Mouse (Mus musculus) Patski (cell line): Measurements from ENCODE around the gene Gm5617. TPM values are rescaled to one million over a fixed set of nuclear protein-coding genes. Genes with fewer than 3 reads are reported as not detected.
"Not testable (repeated sequence)": the region's sequence is repeated elsewhere in the genome, so short reads cannot be mapped to it uniquely, and the experiment has no call there.

ENCODE experiments used
- ATAC-seq: fragments of 100-300 bp; one replicate; pipeline ENCODE4 v1.8.0; 2021
- CTCF ChIA-PET: fragments of 350-600 bp; sonication (Branson Sonifier 250); formaldehyde crosslinking; loops from one replicate; lab custom pipeline; 2022; ENCODE audit warnings: inconsistent platforms; lab: Charles Lee
- POLR2A ChIA-PET: fragments of 350-600 bp; sonication (Branson Sonifier 250); formaldehyde crosslinking; loops from one replicate; lab custom pipeline; 2022; ENCODE audit warnings: antibody characterized with exemption, inconsistent platforms; lab: Charles Lee
- DNase-seq: peaks from one replicate; pipeline ENCODE4 v3.0.0-alpha.2; 2011; ENCODE audit warnings: low read depth, low spot score
- H3K27me3 ChIP-seq: fragments of 371-371 bp; one replicate; pipeline ENCODE4 v1.5.1; 2021
- CTCF ChIP-seq: fragments of 100-300 bp; IDR thresholded peaks from one replicate; pipeline ENCODE4 v1.5.1; 2021
- in situ Hi-C: fragments of 300-500 bp; cut with MboI; formaldehyde crosslinking; loops from 3 replicates; pipeline ENCODE4 v1.11.1; 2018; ENCODE audit warnings: low pct_unique_long_range_greater_than_20kb, mixed read lengths
- polyA plus RNA-seq: library from polyadenylated mRNA; unstranded; gene quantifications from one replicate; pipeline ENCODE4 v1.2.3, GENCODE M21; 2021

The Gm5617 gene
- polyA plus RNA-seq, 1 experiment from 2014 or later = 17.0 TPM

DNA sequence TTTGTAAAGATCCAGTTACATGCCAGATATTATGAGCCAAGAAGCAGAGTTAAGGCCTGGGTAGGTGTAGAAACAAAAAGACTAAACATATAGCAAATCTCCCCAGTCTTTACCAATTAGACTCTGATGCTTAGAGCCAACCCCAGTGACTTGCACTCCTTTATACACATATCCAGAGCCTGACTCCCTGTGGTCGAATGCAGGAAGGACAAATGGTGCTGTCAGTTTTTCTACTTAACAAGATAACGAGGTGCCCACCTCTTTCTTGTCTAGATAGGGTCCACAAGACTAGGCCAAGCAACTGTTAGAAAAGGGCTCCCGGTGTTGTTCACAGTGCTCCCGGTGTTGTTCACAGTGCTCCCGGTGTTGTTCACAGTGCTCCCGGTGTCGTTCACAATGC, 6.0 kb downstream of the Gm5617 start:
- in situ Hi-C loops = no loop called here
- POLR2A ChIA-PET = no interaction called here
- ATAC-seq = no peak
- TF ChIP-seq CTCF = no peak
- no peak for DNase-seq
- H3K27me3 ChIP-seq = peaks cover 19% of the 10 kb centered on the region
- CTCF ChIA-PET = no interaction called here

DNA sequence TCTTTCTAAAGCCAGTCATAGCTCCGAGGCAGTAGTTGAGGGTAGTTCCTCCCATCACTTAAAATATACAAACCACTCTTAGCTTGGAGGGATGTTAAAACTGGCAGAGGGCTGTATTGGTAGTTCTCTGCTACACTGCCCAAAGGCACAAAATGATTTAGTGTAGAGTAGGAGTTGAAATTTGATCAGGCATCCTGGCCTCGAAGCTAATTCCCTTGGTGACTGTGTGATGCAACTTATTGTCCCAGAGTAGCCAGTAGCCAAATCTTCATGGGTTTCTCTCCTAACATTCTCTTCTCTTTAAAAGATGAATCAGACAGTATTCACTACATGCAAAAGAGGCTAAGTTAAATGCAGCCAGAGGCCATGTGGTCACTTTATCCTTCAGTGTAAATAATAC, 7.8 kb downstream of the Gm5617 start:
- POLR2A ChIA-PET = no interaction called here
- CTCF ChIA-PET = no interaction called here
- DNase-seq = no peak
- ATAC-seq = no peak
- peaks cover 26% of the 10 kb centered on the region for H3K27me3 ChIP-seq
- in situ Hi-C loops = no loop called here
- TF ChIP-seq CTCF = no peak

DNA sequence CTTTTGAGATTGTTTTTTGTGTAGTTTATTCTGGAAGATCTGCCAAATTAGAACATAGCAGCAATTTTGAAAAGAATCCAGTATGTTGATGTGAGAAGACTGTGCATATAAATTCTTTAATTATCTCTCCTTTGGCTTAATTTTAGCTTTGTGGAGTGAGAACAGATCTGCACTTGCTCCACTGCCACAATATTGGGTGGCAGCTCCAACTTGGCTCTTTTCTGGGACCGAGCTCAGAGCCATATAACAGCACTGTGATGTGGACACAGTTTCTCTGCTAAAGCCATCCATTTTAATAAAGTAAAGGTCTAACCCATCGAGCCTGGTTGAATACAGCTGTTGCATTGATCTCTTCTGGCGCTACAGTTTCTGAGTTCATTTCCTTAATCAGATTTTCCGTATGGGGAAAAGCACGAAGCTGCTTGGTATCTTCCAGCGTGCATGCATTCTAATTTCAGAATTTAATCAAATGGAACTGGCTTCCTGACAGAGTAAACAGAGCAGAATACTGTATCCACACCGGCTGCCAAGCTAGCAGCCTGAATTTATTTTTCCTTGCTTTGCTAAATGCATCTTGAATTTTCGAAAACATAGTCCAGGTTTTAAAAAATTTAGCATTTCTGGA, 9.6 kb downstream of the Gm5617 start:
- CTCF ChIA-PET = no interaction called here
- DNase-seq (no peak), ATAC-seq (no peak)
- POLR2A ChIA-PET = no interaction called here
- in situ Hi-C loops = no loop called here
- TF ChIP-seq CTCF = no peak
- H3K27me3 ChIP-seq = peaks cover 26% of the 10 kb centered on the region

DNA sequence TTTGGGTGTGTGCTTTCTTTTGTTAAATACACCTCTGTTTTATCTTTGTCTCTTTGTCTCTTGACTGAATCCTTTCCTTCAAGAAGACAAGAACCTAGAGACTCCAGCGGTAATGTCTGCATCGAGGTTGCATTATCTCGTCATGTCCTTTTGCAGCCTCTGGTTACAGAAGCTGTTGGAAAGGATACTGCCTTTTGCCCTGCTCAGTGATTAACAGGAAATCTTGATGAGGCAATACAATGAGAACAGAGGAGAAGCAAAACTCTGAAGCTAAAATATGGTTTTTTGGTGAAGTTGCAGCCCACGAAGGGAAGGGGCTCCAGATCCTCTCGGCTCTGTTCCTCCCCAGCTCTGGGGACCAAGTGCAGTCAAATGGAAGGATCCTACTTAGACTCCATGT, 14.9 kb downstream of the Gm5617 start:
- TF ChIP-seq CTCF = no peak
- in situ Hi-C loops = no loop called here
- peaks cover 16% of the 10 kb centered on the region for H3K27me3 ChIP-seq
- ATAC-seq = no peak
- ChIA-PET CTCF (no interaction called here), POLR2A (interaction anchor here (0.6 kb wide), 2 partner anchors 29 to 1842 kb away, joined by 3 to 5 read pairs; no protein-coding TSS in a partner anchor)
- DNase-seq = no peak

DNA sequence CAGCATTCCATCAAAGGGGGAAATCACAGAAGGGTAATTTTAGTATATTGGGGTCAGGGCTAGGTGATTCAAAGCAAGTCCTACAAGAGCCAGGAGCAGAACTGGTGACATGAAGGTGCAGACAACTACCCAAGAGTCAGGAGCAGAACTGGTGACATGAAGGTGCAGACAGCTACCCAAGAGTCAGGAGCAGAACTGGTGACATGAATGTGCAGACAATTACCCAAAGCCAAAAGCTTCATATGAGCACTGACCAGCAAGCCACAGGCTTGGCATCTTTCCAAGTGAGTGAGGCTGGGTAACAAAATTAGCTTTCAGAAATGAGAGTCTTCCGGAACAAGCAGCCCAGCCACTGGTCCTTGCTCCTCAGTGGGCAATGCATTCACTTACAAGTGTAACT, 20.1 kb downstream of the Gm5617 start:
- H3K27me3 ChIP-seq = peaks cover 8% of the 10 kb centered on the region
- CTCF ChIA-PET = no interaction called here
- DNase-seq = no peak
- POLR2A ChIA-PET = interaction anchor here (0.6 to 1.0 kb wide), 2 partner anchors 10 to 199 kb away, joined by 3 to 6 read pairs; no protein-coding TSS in a partner anchor
- TF ChIP-seq CTCF = no peak
- in situ Hi-C loops = no loop called here
- ATAC-seq = no peak

DNA sequence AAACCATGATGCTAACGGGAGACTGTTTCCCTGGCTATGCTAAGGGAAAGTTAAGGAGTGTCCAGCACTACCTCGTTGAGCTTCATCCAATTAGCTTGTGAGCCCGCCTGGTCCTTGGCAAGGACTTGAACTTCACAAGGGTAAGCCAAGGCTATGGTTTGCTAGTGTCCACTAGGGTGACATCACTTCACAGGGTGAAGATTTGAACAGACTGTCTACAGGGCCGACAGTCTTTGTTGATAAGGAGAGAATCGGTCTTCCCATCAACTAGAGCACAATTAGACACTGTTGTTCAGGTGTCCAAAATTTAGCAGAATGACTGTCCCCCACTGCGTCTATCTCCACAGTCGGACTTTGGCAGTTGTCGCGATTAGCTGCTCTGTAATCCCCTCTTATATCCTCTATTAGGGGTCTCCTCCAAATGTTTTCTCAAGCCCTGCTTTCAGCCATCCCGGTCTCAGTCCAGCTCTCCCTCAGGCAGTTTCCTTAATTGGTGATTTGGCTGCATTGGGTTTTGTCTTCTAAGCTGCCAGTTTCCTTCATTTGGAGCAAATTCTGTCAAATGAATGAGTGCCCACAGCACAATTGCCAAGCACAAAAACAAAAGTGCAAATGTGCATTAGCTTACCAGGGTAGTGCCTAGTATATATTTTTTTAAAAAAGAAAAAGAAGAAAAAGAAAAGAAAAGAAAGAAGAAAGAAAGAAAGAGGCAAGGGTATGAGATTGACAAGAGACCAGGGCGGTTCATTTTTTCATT, 21.6 kb downstream of the Gm5617 start:
- no peak for DNase-seq
- CTCF ChIA-PET = interaction anchor here (1.2 to 1.4 kb wide), 2 partner anchors 11 to 15 kb away, joined by 4 to 6 read pairs; no protein-coding TSS in a partner anchor
- POLR2A ChIA-PET = no interaction called here
- peaks cover 5% of the 10 kb centered on the region for H3K27me3 ChIP-seq
- ATAC-seq = no peak
- in situ Hi-C loops = no loop called here
- TF ChIP-seq CTCF = no peak

DNA sequence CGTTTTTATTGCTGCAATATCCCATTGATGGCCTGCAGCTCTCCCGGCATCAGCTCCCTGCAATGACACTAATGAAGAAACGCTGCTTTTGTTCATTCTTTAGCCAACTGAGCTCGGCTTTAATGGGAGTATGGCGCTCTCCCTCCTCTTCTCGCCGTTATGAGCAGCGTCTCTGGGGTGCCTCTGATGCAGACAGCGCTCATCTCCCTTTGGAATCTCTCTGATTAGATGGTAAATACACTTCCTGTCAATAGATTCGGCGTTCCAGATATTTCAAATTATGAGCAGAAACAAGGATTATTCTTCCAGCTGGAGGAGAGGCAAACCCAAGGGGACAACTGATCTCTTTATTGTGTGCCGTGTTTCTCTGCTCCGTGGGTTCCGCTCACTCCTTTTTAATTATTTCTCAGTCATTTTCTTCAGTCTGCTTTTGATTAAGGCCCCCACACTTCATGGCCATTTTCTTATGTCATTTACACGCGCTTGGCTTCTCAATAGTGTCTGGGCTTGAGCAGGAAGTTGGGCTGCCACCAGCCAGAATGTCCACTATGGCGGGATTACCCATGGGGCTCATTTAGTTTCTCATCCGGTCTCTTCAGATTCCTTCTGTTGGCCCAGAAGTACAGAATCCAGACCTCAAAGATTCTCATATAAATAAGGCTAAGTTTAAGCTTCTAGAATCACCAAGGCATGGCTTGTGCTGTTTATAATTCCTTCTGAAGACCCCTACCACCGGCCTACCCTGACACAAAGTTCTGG, 22.3 kb downstream of the Gm5617 start:
- no peak for ATAC-seq
- in situ Hi-C loops = no loop called here
- no peak for TF ChIP-seq CTCF
- CTCF ChIA-PET = interaction anchor here (1.2 to 1.4 kb wide), 2 partner anchors 11 to 14 kb away, joined by 4 to 6 read pairs; no protein-coding TSS in a partner anchor
- peaks cover 5% of the 10 kb centered on the region for H3K27me3 ChIP-seq
- no peak for DNase-seq
- POLR2A ChIA-PET = no interaction called here

DNA sequence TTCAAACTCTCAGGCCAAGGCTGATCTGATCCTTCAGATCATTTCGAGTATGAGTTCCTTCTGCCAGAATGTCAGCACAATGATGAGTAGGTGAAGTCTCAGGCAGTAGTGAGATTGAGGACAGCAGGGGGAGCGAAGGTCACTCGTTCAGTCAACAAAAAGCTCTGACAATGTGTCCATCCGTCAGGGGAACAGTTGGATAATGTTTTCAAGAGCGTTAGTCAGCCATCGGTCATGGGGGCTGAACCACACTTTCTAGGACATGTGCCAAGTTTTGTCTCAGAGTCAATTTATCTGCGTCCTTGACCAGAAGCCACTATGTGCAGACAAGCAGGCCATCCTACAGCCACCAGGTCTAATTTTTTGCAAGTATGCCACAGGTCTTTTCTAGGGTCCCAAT, 25.2 kb downstream of the Gm5617 start:
- CTCF ChIA-PET, in situ Hi-C loops, H3K27me3 ChIP-seq, DNase-seq, ATAC-seq, POLR2A ChIA-PET: not testable (repeated sequence)

DNA sequence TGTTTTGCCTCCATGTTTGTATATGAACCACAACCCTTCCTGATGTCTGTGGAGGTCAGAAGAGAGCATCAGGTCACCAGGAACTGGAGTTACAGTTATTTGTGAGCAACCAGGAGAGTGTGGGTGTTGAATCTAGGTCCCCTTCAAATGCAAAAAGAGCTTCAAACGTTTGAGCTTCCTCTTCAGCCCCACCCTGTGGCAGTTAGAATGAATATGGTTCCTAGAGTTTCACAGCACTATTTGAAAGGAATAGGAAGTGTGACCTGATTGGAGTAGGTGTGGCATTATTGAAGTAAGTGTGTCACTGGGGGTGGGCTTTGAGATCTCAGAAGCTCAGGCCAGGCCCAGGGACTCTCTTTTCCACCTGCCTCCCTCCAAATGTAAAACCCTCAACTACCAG, 30.3 kb downstream of the Gm5617 start:
- in situ Hi-C loops = no loop called here
- H3K27me3 ChIP-seq = peaks cover 8% of the 10 kb centered on the region
- ChIA-PET CTCF (no interaction called here), POLR2A (interaction anchor here (0.6 kb wide), 1 partner anchor 10 kb away, joined by 6 read pairs; no protein-coding TSS in a partner anchor)
- no peak for ATAC-seq
- no peak for TF ChIP-seq CTCF
- DNase-seq = no peak

DNA sequence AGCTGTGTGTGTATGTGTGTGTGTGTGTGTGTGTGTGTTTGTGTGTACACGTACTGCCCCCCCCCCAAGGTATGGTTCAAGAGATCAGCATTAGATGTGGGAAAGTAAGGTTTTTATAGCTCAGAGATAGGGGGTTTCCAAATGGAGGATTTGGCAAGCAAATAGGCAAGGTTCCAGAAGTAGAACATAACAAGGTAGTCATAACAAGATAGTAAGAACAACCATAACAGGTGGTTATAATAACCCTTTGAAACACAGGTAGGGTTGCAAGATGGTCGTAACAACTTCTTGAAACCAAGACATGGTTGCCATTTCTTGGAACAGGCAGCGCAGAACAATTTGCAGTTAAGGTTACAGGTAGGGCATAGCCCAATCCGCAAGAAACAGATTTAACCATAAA, 31.3 kb downstream of the Gm5617 start:
- H3K27me3 ChIP-seq = peaks cover 8% of the 10 kb centered on the region
- ChIA-PET POLR2A (no interaction called here), CTCF (no interaction called here)
- TF ChIP-seq CTCF = no peak
- ATAC-seq (no peak), DNase-seq (no peak)
- in situ Hi-C loops = no loop called here
